Mouse (Mus musculus): Measurements from ENCODE around the gene Flt1. TPM values are rescaled to one million over a fixed set of nuclear protein-coding genes. Genes with fewer than 3 reads are reported as not detected.

The Flt1 gene
- polyA plus RNA-seq, 1 experiment from 2014 or later = 11.4 TPM

- H3K4me1 ChIP-seq (ENCODE audit: control insufficient read depth, insufficient read depth, low read length) = no peaks in the 10 kb centered on the region
Observed at GRCm38 (mm10) chr5:147668637-147669344, 57.0 kb downstream of the Flt1 start.

GRCm38 (mm10) chr5:147665946-147666345 is 59.9 kb downstream of the Flt1 start:
- Histone ChIP-seq H3K27ac (replicated peaks; ENCODE audit: low read depth, low read length) (no peak overlapping the region), H3K27me3 (ENCODE audit: control insufficient read depth, insufficient read depth, low read length) (no peaks in the 10 kb centered on the region), H3K9me3 (ENCODE audit: control insufficient read depth, low read length) (no peaks in the 10 kb centered on the region), H3K4me3 (ENCODE audit: low read depth, low read length) (no peak overlapping the region), H3K36me3 (ENCODE audit: control insufficient read depth, insufficient read depth, low read length) (no peaks in the 10 kb centered on the region), H3K4me1 (ENCODE audit: control insufficient read depth, insufficient read depth, low read length) (no peaks in the 10 kb centered on the region), H3K4me2 (ENCODE audit: low read depth, severe bottlenecking) (no peak overlapping the region), H3K9ac (ENCODE audit: low read length) (no peak overlapping the region)
- WGBS = 85% methylated on average over 13 of the region's 13 CpGs
- DNase-seq (ENCODE audit: low spot score) (no peak), ATAC-seq (ENCODE audit: insufficient number of reproducible peaks, low FRiP score, low TSS enrichment, low read depth) (no peak)

More at GRCm38 (mm10) chr5:147668637-147669344, 57.0 kb downstream of the Flt1 start:
- Histone ChIP-seq H3K27ac (replicated peaks; ENCODE audit: low read depth, low read length) (no peak overlapping the region), H3K9ac (ENCODE audit: low read length) (no peak overlapping the region), H3K27me3 (ENCODE audit: control insufficient read depth, insufficient read depth, low read length) (no peaks in the 10 kb centered on the region), H3K9me3 (ENCODE audit: control insufficient read depth, low read length) (no peaks in the 10 kb centered on the region), H3K36me3 (ENCODE audit: control insufficient read depth, insufficient read depth, low read length) (no peaks in the 10 kb centered on the region), H3K4me2 (ENCODE audit: low read depth, severe bottlenecking) (no peak overlapping the region), H3K4me3 (ENCODE audit: low read depth, low read length) (no peak overlapping the region)
- WGBS = 90% methylated on average over 15 of the region's 15 CpGs
- DNase-seq (ENCODE audit: low spot score) = no peak
- no peak for ATAC-seq (ENCODE audit: insufficient number of reproducible peaks, low FRiP score, low TSS enrichment, low read depth)

- no peaks in the 10 kb centered on the region for H3K4me1 ChIP-seq (ENCODE audit: control insufficient read depth, insufficient read depth, low read length)
- H3K9me3 ChIP-seq (ENCODE audit: control insufficient read depth, low read length) = no peaks in the 10 kb centered on the region
- no peaks in the 10 kb centered on the region for H3K27me3 ChIP-seq (ENCODE audit: control insufficient read depth, insufficient read depth, low read length)
- ATAC-seq (ENCODE audit: insufficient number of reproducible peaks, low FRiP score, low TSS enrichment, low read depth) (no peak), DNase-seq (ENCODE audit: low spot score) (no peak)
- no peak overlapping the region for H3K9ac ChIP-seq (ENCODE audit: low read length)
- no peak overlapping the region for H3K27ac ChIP-seq (replicated peaks; ENCODE audit: low read depth, low read length)
- WGBS = 92% methylated on average over 9 of the region's 9 CpGs
- no peak overlapping the region for H3K4me3 ChIP-seq (ENCODE audit: low read depth, low read length)
- H3K4me2 ChIP-seq (ENCODE audit: low read depth, severe bottlenecking) = no peak overlapping the region
- H3K36me3 ChIP-seq (ENCODE audit: control insufficient read depth, insufficient read depth, low read length) = no peaks in the 10 kb centered on the region
Observed at GRCm38 (mm10) chr5:147665381-147665780, 60.4 kb downstream of the Flt1 start.

GRCm38 (mm10) chr5:147659909-147660308 is 65.9 kb downstream of the Flt1 start:
- Histone ChIP-seq H3K9me3 (ENCODE audit: control insufficient read depth, low read length) (no peaks in the 10 kb centered on the region), H3K4me2 (ENCODE audit: low read depth, severe bottlenecking) (no peak overlapping the region), H3K27me3 (ENCODE audit: control insufficient read depth, insufficient read depth, low read length) (no peaks in the 10 kb centered on the region), H3K27ac (replicated peaks; ENCODE audit: low read depth, low read length) (no peak overlapping the region), H3K9ac (ENCODE audit: low read length) (no peak overlapping the region), H3K36me3 (ENCODE audit: control insufficient read depth, insufficient read depth, low read length) (no peaks in the 10 kb centered on the region), H3K4me1 (ENCODE audit: control insufficient read depth, insufficient read depth, low read length) (no peaks in the 10 kb centered on the region), H3K4me3 (ENCODE audit: low read depth, low read length) (no peak overlapping the region)
- 80% methylated on average over 7 of the region's 7 CpGs for WGBS
- DNase-seq (ENCODE audit: low spot score) (no peak), ATAC-seq (ENCODE audit: insufficient number of reproducible peaks, low FRiP score, low TSS enrichment, low read depth) (no peak)

- Histone ChIP-seq H3K4me2 (ENCODE audit: low read depth, severe bottlenecking) (no peak overlapping the region), H3K9me3 (ENCODE audit: control insufficient read depth, low read length) (no peaks in the 10 kb centered on the region), H3K27ac (replicated peaks; ENCODE audit: low read depth, low read length) (no peak overlapping the region), H3K4me1 (ENCODE audit: control insufficient read depth, insufficient read depth, low read length) (no peaks in the 10 kb centered on the region), H3K9ac (ENCODE audit: low read length) (no peak overlapping the region), H3K36me3 (ENCODE audit: control insufficient read depth, insufficient read depth, low read length) (no peaks in the 10 kb centered on the region), H3K27me3 (ENCODE audit: control insufficient read depth, insufficient read depth, low read length) (no peaks in the 10 kb centered on the region), H3K4me3 (ENCODE audit: low read depth, low read length) (no peak overlapping the region)
- DNase-seq (ENCODE audit: low spot score) = no peak
- 69% methylated on average over 17 of the region's 17 CpGs for WGBS
- no peak for ATAC-seq (ENCODE audit: insufficient number of reproducible peaks, low FRiP score, low TSS enrichment, low read depth)
Observed at GRCm38 (mm10) chr5:147657882-147658855, 67.6 kb downstream of the Flt1 start.

GRCm38 (mm10) chr5:147655761-147656160 is 70.0 kb downstream of the Flt1 start:
- Histone ChIP-seq H3K4me3 (ENCODE audit: low read depth, low read length) (no peak overlapping the region), H3K27ac (replicated peaks; ENCODE audit: low read depth, low read length) (no peak overlapping the region), H3K4me1 (ENCODE audit: control insufficient read depth, insufficient read depth, low read length) (no peaks in the 10 kb centered on the region), H3K4me2 (ENCODE audit: low read depth, severe bottlenecking) (no peak overlapping the region), H3K27me3 (ENCODE audit: control insufficient read depth, insufficient read depth, low read length) (no peaks in the 10 kb centered on the region), H3K36me3 (ENCODE audit: control insufficient read depth, insufficient read depth, low read length) (no peaks in the 10 kb centered on the region), H3K9ac (ENCODE audit: low read length) (no peak overlapping the region), H3K9me3 (ENCODE audit: control insufficient read depth, low read length) (no peaks in the 10 kb centered on the region)
- 88% methylated on average over 7 of the region's 7 CpGs for WGBS
- no peak for ATAC-seq (ENCODE audit: insufficient number of reproducible peaks, low FRiP score, low TSS enrichment, low read depth)
- DNase-seq (ENCODE audit: low spot score) = no peak

- H3K4me3 ChIP-seq (ENCODE audit: low read depth, low read length) = no peak overlapping the region
- H3K4me1 ChIP-seq (ENCODE audit: control insufficient read depth, insufficient read depth, low read length) = no peaks in the 10 kb centered on the region
- no peak overlapping the region for H3K4me2 ChIP-seq (ENCODE audit: low read depth, severe bottlenecking)
- no peak overlapping the region for H3K27ac ChIP-seq (replicated peaks; ENCODE audit: low read depth, low read length)
- H3K9ac ChIP-seq (ENCODE audit: low read length) = no peak overlapping the region
- 86% methylated on average over 14 of the region's 14 CpGs for WGBS
- H3K9me3 ChIP-seq (ENCODE audit: control insufficient read depth, low read length) = no peaks in the 10 kb centered on the region
- H3K27me3 ChIP-seq (ENCODE audit: control insufficient read depth, insufficient read depth, low read length) = no peaks in the 10 kb centered on the region
- ATAC-seq (ENCODE audit: insufficient number of reproducible peaks, low FRiP score, low TSS enrichment, low read depth) (no peak), DNase-seq (ENCODE audit: low spot score) (no peak)
- H3K36me3 ChIP-seq (ENCODE audit: control insufficient read depth, insufficient read depth, low read length) = no peaks in the 10 kb centered on the region
Observed at GRCm38 (mm10) chr5:147651233-147651632, 74.6 kb downstream of the Flt1 start.

GRCm38 (mm10) chr5:147646351-147646929 is 79.4 kb downstream of the Flt1 start:
- no peak overlapping the region for H3K4me2 ChIP-seq (ENCODE audit: low read depth, severe bottlenecking)
- DNase-seq (ENCODE audit: low spot score) = no peak
- H3K4me3 ChIP-seq (ENCODE audit: low read depth, low read length) = no peak overlapping the region
- H3K4me1 ChIP-seq (ENCODE audit: control insufficient read depth, insufficient read depth, low read length) = no peaks in the 10 kb centered on the region
- no peak overlapping the region for H3K27ac ChIP-seq (replicated peaks; ENCODE audit: low read depth, low read length)
- no peaks in the 10 kb centered on the region for H3K36me3 ChIP-seq (ENCODE audit: control insufficient read depth, insufficient read depth, low read length)
- no peak overlapping the region for H3K9ac ChIP-seq (ENCODE audit: low read length)
- no peaks in the 10 kb centered on the region for H3K9me3 ChIP-seq (ENCODE audit: control insufficient read depth, low read length)
- ATAC-seq (ENCODE audit: insufficient number of reproducible peaks, low FRiP score, low TSS enrichment, low read depth) = no peak
- 81% methylated on average over 14 of the region's 14 CpGs for WGBS
- no peaks in the 10 kb centered on the region for H3K27me3 ChIP-seq (ENCODE audit: control insufficient read depth, insufficient read depth, low read length)

Data from limb, embryonic 11.5 days (tissue).